Mouse (Mus musculus): ENCODE measurements around the gene Vav3. TPM values are rescaled to one million over a fixed set of nuclear protein-coding genes. Genes with fewer than 3 reads are reported as not detected.
A peak's percentile ranks its signal among the peaks of the same experiment; 100 is the strongest.

The Vav3 gene
- polyA plus RNA-seq, 1 experiment from 2014 or later = 8.1 TPM

GRCm38 (mm10) chr3:109690566-109690965, 350.1 kb downstream of the Vav3 start:
- in situ Hi-C loops (cut with MboI; ENCODE audit: low pct_unique_long_range_greater_than_20kb) = no loop called here
- CTCF ChIA-PET = interaction anchor here (1.0 kb wide), 1 partner anchor 21 kb away, joined by 3 read pairs; no protein-coding TSS in a partner anchor
- no peak for TF ChIP-seq CTCF (IDR thresholded peaks at IDR 0.05)
- POLR2A ChIA-PET = no interaction called here
- ATAC-seq (no peak), DNase-seq (ENCODE audit: low read depth, low spot score) (no peak)
- H3K27me3 ChIP-seq = no peaks in the 10 kb centered on the region

DNA sequence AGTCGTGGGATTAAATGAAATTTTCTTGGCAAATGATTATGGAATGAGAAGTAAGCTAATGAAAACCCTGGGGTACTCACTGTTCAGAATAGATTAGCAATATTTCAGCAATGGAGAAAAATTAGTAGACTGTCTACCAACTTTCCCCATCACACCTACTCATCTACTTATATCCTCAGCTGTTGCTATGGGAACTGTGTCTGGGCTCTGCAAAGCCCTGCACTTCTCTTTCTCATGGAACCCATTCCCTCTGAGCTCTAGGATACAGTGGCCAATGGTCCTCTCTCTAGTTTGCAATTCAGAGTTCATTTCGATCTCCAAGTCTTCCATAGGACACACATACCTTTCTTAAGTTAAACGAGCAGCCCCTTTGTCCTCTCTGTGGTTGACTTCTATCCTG, 352.2 kb downstream of the Vav3 start:
- CTCF ChIA-PET = interaction anchor here (0.5 to 2.4 kb wide), 3 partner anchors 9 to 1712 kb away, joined by 3 to 10 read pairs (median 6); no protein-coding TSS in a partner anchor
- DNase-seq (ENCODE audit: low read depth, low spot score) (no peak), ATAC-seq (no peak)
- TF ChIP-seq CTCF (IDR thresholded peaks at IDR 0.05) = no peak
- in situ Hi-C loops (cut with MboI; ENCODE audit: low pct_unique_long_range_greater_than_20kb) = no loop called here
- POLR2A ChIA-PET = no interaction called here
- no peaks in the 10 kb centered on the region for H3K27me3 ChIP-seq

DNA sequence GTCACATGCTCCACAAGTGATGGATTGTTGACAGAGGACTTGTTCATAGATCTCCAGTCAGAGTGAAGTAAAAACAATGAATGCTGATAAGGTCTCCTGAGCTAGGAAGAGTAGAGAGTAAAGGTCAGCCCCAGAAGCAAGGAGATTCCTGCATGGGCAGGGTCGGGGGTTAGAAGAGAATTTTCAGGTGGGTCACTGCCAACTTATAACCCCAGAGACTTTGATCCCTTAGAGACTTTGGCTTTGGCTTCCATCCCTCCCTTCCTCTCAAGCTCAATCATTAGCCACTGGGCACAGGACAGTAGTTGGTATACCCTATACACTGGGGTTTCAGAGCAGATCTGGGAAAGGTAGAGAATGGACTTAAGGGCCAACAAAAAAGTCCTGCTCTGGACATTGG, 360.8 kb downstream of the Vav3 start:
- no peak for TF ChIP-seq CTCF (IDR thresholded peaks at IDR 0.05)
- no peak for ATAC-seq
- no peaks in the 10 kb centered on the region for H3K27me3 ChIP-seq
- POLR2A ChIA-PET = no interaction called here
- CTCF ChIA-PET = no interaction called here
- no peak for DNase-seq (ENCODE audit: low read depth, low spot score)
- in situ Hi-C loops (cut with MboI; ENCODE audit: low pct_unique_long_range_greater_than_20kb) = no loop called here

GRCm38 (mm10) chr3:109707786-109708460, 367.5 kb downstream of the Vav3 start:
- ChIA-PET CTCF (interaction anchor here (1.0 to 2.0 kb wide), 5 partner anchors 9 to 14 kb away, joined by 3 to 5 read pairs (median 3); no protein-coding TSS in a partner anchor), POLR2A (no interaction called here)
- in situ Hi-C loops (cut with MboI; ENCODE audit: low pct_unique_long_range_greater_than_20kb) = no loop called here
- no peaks in the 10 kb centered on the region for H3K27me3 ChIP-seq
- DNase-seq (ENCODE audit: low read depth, low spot score) (no peak), ATAC-seq (no peak)
- TF ChIP-seq CTCF (IDR thresholded peaks at IDR 0.05) = no peak

GRCm38 (mm10) chr3:109711751-109712150, 371.3 kb downstream of the Vav3 start:
- H3K27me3 ChIP-seq = no peaks in the 10 kb centered on the region
- TF ChIP-seq CTCF (IDR thresholded peaks at IDR 0.05) = no peak
- DNase-seq (ENCODE audit: low read depth, low spot score) (no peak), ATAC-seq (peak; percentile 73)
- ChIA-PET CTCF (interaction anchor here (1.0 to 1.9 kb wide), 8 partner anchors 8 to 175 kb away, joined by 3 to 7 read pairs (median 3); no protein-coding TSS in a partner anchor), POLR2A (no interaction called here)
- in situ Hi-C loops (cut with MboI; ENCODE audit: low pct_unique_long_range_greater_than_20kb) = no loop called here

- CTCF ChIA-PET = interaction anchor here (1.2 kb wide), 1 partner anchor 72 kb away, joined by 4 read pairs; no protein-coding TSS in a partner anchor
- no peak for ATAC-seq
- no peak for TF ChIP-seq CTCF (IDR thresholded peaks at IDR 0.05)
- in situ Hi-C loops (cut with MboI; ENCODE audit: low pct_unique_long_range_greater_than_20kb) = no loop called here
- H3K27me3 ChIP-seq = no peaks in the 10 kb centered on the region
- no peak for DNase-seq (ENCODE audit: low read depth, low spot score)
- POLR2A ChIA-PET = no interaction called here
These were observed 374.0 kb downstream of the Vav3 start for GRCm38 (mm10) chr3:109714476-109714875.

GRCm38 (mm10) chr3:109721753-109722152, 381.3 kb downstream of the Vav3 start:
- no peaks in the 10 kb centered on the region for H3K27me3 ChIP-seq
- no peak for DNase-seq (ENCODE audit: low read depth, low spot score)
- no peak for TF ChIP-seq CTCF (IDR thresholded peaks at IDR 0.05)
- no peak for ATAC-seq
- ChIA-PET CTCF (interaction anchor here (0.8 to 2.4 kb wide), 7 partner anchors 9 to 193 kb away, joined by 3 to 14 read pairs (median 3); no protein-coding TSS in a partner anchor), POLR2A (interaction anchor here (0.5 kb wide), 1 partner anchor 147 kb away, joined by 4 read pairs; no protein-coding TSS in a partner anchor)
- in situ Hi-C loops (cut with MboI; ENCODE audit: low pct_unique_long_range_greater_than_20kb) = no loop called here

DNA sequence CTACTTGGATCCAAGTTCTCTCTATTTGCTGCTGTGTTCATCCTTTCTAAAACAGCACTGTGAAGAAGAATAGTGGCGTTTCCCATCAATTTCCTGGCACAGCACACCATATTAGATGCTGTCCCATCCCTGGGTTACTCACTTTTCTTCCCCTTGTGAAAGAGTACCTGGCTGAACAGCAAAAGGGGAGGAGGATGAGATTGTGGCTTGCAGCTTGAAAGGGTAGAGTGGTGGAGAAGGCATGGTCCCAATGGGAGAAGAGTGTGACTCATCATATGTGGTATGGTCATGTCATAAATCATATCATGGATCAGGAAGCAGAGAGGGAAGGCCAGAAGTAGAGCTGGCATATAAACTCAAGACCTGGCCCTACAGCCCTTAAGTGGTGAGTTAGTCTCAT, 386.3 kb downstream of the Vav3 start:
- ChIA-PET POLR2A (no interaction called here), CTCF (interaction anchor here (0.8 kb wide), 1 partner anchor 42 kb away, joined by 4 read pairs; no protein-coding TSS in a partner anchor)

GRCm38 (mm10) chr3:109731592-109732230, 391.3 kb downstream of the Vav3 start:
- no peaks in the 10 kb centered on the region for H3K27me3 ChIP-seq
- no peak for TF ChIP-seq CTCF (IDR thresholded peaks at IDR 0.05)
- CTCF ChIA-PET = interaction anchor here (0.7 to 2.1 kb wide), 9 partner anchors 9 to 401 kb away, joined by 3 to 14 read pairs (median 4); no protein-coding TSS in a partner anchor
- ATAC-seq = no peak
- in situ Hi-C loops (cut with MboI; ENCODE audit: low pct_unique_long_range_greater_than_20kb) = loop anchor here (25.0 kb wide), 1 partner anchor 1331 kb away; no protein-coding TSS in a partner anchor
- no peak for DNase-seq (ENCODE audit: low read depth, low spot score)
- POLR2A ChIA-PET = interaction anchor here (0.5 kb wide), 1 partner anchor 519 kb away, joined by 4 read pairs; the partner anchor contains the start of gene Prmt6

More for the DNA sequence above, 386.3 kb downstream of the Vav3 start:
- H3K27me3 ChIP-seq = no peaks in the 10 kb centered on the region
- no peak for DNase-seq (ENCODE audit: low read depth, low spot score)
- no peak for TF ChIP-seq CTCF (IDR thresholded peaks at IDR 0.05)
- in situ Hi-C loops (cut with MboI; ENCODE audit: low pct_unique_long_range_greater_than_20kb) = loop anchor here (5.0 to 25.0 kb wide), 3 partner anchors 194 to 1336 kb away; no protein-coding TSS in a partner anchor
- ATAC-seq = peak; percentile 60

DNA sequence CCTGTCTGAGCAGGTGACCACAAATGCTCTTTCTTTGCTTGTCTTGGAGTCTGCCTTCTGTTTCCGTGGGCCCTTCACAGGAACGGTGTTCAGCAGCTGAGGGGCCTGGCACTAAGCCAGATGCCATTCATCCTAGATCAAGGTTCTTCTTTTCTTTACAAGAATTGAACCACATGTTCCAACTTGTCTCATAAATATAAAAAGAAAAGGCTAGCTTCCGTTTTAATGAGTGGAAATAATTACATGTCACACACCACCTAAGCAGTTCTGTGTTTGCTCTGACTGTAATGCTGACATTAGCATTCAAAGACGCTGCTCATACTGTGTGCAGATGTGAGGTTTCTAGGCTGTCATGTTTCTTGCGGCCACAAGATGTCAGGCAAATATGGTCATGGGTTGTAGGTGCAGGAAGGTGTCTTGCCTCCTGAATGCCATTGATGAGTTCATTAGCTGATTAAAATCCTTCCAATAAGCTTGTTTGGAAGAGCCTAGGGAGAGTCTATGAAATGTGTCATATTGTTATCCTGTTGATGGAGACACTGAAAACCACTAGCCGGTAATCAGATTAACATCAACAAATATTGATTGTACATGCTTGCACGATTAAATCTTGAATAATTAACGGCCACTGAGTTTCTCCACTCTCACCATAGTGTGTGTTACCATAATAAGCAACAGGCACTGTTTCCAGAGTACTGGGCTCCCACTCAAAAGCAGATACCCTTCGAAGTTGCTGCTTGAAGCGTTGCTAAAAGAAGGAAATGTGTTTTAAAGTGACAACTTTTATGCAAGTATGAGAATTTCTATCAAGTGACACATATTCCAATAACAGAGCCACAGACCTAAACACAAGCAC, 392.1 kb downstream of the Vav3 start:
- DNase-seq (ENCODE audit: low read depth, low spot score) (no peak), ATAC-seq (peak; percentile 83)
- in situ Hi-C loops (cut with MboI; ENCODE audit: low pct_unique_long_range_greater_than_20kb) = loop anchor here (25.0 kb wide), 1 partner anchor 1330 kb away; no protein-coding TSS in a partner anchor
- no peaks in the 10 kb centered on the region for H3K27me3 ChIP-seq
- CTCF ChIA-PET = interaction anchor here (0.7 to 2.1 kb wide), 11 partner anchors 8 to 1338 kb away, joined by 3 to 14 read pairs (median 4); no protein-coding TSS in a partner anchor
- TF ChIP-seq CTCF (IDR thresholded peaks at IDR 0.05) = peak; percentile 93
- POLR2A ChIA-PET = interaction anchor here (0.5 kb wide), 1 partner anchor 518 kb away, joined by 4 read pairs; the partner anchor contains the start of gene Prmt6

Other genes starting within 250 kb of the Vav3 start
- 71.9 TPM for gene Slc25a24, start 217.5 kb upstream of the Vav3 start, polyA plus RNA-seq (2021)